Mouse (Mus musculus): ENCODE data around the gene Ttc7. TPM values are rescaled to one million over a fixed set of nuclear protein-coding genes. Genes with fewer than 3 reads are reported as not detected.

Gene Ttc7
- polyA plus RNA-seq, 1 experiment from 2014 or later = 4.6 TPM

DNA sequence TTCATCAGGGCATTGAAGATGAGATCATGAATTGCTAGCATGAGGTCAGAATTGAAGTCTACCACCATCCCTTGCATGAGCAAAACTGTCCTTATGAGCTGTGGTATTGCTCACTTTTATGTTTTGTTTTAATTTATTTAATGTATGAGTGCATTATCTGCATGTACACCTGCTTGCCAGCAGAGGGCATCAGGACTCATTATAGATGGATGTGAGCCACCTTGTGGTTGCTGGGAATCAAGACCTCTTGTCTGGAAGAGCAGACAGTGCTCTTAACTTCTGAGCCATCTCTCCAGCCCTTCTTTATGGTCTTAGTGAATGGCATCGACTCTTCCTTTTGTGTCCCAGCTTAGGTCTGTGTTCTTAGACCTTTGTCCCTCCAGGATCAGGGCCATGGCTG, 39.0 kb downstream of the Ttc7 start:
- 87% methylated on average over 1 of the region's 1 CpGs for WGBS
- no peak for ATAC-seq (ENCODE audit: low FRiP score, low read depth)
- no peak overlapping the region for H3K27ac ChIP-seq (replicated peaks)
- peaks cover 6% of the 10 kb centered on the region; the same call in 1 of the 2 replicates for H3K9me3 ChIP-seq
- no peak overlapping the region for H3K9ac ChIP-seq (replicated peaks)
- no peaks in the 10 kb centered on the region for H3K36me3 ChIP-seq
- peaks cover 7% of the 10 kb centered on the region for H3K4me1 ChIP-seq
- H3K4me2 ChIP-seq (replicated peaks) = no peak overlapping the region
- 0 out of 2 replicates have a peak, but pooled peaks cover 7% of the 10 kb centered on the region for H3K27me3 ChIP-seq
- no peak overlapping the region for H3K4me3 ChIP-seq

GRCm38 (mm10) chr17:87323215-87323614, 40.5 kb downstream of the Ttc7 start:
- H3K36me3 ChIP-seq = no peaks in the 10 kb centered on the region
- no peak for ATAC-seq (ENCODE audit: low FRiP score, low read depth)
- peaks cover 6% of the 10 kb centered on the region; the same call in 1 of the 2 replicates for H3K9me3 ChIP-seq
- H3K4me2 ChIP-seq (replicated peaks) = no peak overlapping the region
- 89% methylated on average over 9 of the region's 9 CpGs for WGBS
- H3K27ac ChIP-seq (replicated peaks) = no peak overlapping the region
- 0 out of 2 replicates have a peak, but pooled peaks cover 7% of the 10 kb centered on the region for H3K27me3 ChIP-seq
- H3K4me3 ChIP-seq = no peak overlapping the region
- H3K9ac ChIP-seq (replicated peaks) = no peak overlapping the region
- peaks cover 18% of the 10 kb centered on the region for H3K4me1 ChIP-seq

DNA sequence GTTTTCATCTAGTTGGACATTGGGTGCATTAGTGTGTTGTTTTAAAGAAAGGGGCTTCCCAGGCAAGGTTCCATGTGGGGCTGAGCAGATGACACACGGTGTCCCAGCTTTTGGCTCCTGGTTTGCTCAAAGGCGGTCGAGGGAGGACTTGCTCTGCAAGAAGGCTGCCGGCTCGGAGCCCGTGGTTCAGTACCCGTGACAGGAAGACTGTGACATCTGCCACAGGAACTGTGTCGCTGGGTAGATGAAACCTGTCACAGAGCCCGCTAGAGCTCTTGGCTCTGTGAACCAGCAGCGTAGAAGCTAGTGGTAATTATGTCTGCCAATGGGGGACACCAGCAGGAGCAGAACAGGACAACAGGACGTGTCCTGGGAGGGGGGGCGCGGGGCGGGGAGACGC, 42.8 kb downstream of the Ttc7 start:
- Histone ChIP-seq H3K4me1 (peaks cover 24% of the 10 kb centered on the region), H3K9me3 (peaks cover 6% of the 10 kb centered on the region; the same call in 1 of the 2 replicates), H3K4me2 (replicated peaks) (no peak overlapping the region), H3K4me3 (no peak overlapping the region), H3K27ac (replicated peaks) (no peak overlapping the region), H3K9ac (replicated peaks) (no peak overlapping the region), H3K36me3 (no peaks in the 10 kb centered on the region), H3K27me3 (peaks cover 26% of the 10 kb centered on the region)
- 82% methylated on average over 15 of the region's 15 CpGs for WGBS
- no peak for ATAC-seq (ENCODE audit: low FRiP score, low read depth)

DNA sequence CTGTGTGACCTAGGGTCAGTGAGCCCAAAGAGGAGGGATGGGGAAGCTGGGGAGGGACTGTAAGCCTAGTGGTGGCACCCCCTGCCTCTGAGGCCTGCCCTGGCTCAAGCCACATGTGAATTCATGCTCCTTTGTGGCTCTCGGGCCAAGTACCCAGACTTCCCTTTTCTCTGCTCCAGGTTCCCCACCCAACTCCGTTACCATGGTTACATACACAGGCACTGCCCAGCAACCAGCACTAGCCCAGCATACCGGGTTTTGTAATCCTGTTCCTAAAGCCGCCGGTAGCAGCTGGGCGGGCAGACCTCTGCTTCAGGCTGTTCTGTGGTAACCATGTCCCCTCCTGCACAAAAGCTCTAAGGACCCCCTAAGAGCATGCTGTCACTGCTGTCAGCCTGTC, 44.3 kb downstream of the Ttc7 start:
- no peaks in the 10 kb centered on the region for H3K36me3 ChIP-seq
- peak; percentile 68 for ATAC-seq (ENCODE audit: low FRiP score, low read depth)
- H3K4me2 ChIP-seq (replicated peaks) = no peak overlapping the region
- peaks cover 2% of the 10 kb centered on the region; the same call in 1 of the 2 replicates for H3K9me3 ChIP-seq
- peak overlapping the region; percentile 31 for H3K27ac ChIP-seq (replicated peaks)
- peaks cover 39% of the 10 kb centered on the region for H3K4me1 ChIP-seq
- H3K4me3 ChIP-seq = no peak overlapping the region
- 12% methylated on average over 6 of the region's 6 CpGs for WGBS
- H3K9ac ChIP-seq (replicated peaks) = no peak overlapping the region
- H3K27me3 ChIP-seq = peaks cover 27% of the 10 kb centered on the region

- no peak overlapping the region for H3K9ac ChIP-seq (replicated peaks)
- H3K4me1 ChIP-seq = peaks cover 45% of the 10 kb centered on the region
- no peak overlapping the region for H3K4me3 ChIP-seq
- H3K4me2 ChIP-seq (replicated peaks) = no peak overlapping the region
- H3K36me3 ChIP-seq = no peaks in the 10 kb centered on the region
- 72% methylated on average over 8 of the region's 8 CpGs for WGBS
- H3K27ac ChIP-seq (replicated peaks) = peak overlapping the region; percentile 31
- no peaks in the 10 kb centered on the region for H3K9me3 ChIP-seq
- peaks cover 27% of the 10 kb centered on the region for H3K27me3 ChIP-seq
- no peak for ATAC-seq (ENCODE audit: low FRiP score, low read depth)
These were observed 45.0 kb downstream of the Ttc7 start for GRCm38 (mm10) chr17:87327645-87328044.

DNA sequence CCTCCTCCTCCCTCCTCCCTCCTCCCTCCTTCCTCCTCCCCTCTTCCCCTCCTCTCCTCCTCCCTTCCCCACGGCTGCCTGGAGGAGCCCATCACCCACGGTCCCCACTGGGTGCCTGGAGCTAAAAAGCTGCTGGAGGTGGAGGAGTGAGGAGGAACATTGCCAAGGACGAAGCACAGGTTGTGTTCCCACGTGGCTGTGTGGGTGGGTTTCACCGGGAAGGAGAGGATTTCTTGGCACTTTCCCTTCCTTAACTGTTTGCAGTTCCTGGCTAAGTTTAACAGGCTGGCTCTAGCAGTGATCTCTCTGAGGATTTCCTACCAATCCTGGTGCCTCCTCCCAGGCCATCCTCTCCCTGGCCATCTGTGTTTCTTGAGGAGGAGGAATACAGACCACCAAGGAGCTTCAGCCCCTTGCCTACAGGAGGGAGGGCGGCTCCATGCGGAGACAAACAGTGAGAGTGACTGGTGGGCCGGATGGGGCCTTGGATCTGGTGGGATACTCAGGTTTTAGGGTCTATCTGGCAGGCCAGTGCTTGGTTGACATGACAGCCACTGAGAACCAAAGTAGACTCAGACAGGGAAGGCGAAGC, 45.6 kb downstream of the Ttc7 start:
- WGBS = 68% methylated on average over 7 of the region's 9 CpGs
- Histone ChIP-seq H3K36me3 (no peaks in the 10 kb centered on the region), H3K4me3 (no peak overlapping the region), H3K9me3 (no peaks in the 10 kb centered on the region), H3K9ac (replicated peaks) (no peak overlapping the region), H3K4me1 (peaks cover 49% of the 10 kb centered on the region), H3K4me2 (replicated peaks) (no peak overlapping the region), H3K27ac (replicated peaks) (no peak overlapping the region), H3K27me3 (peaks cover 27% of the 10 kb centered on the region)
- no peak for ATAC-seq (ENCODE audit: low FRiP score, low read depth)

GRCm38 (mm10) chr17:87329144-87329700, 46.5 kb downstream of the Ttc7 start:
- Histone ChIP-seq H3K9me3 (no peaks in the 10 kb centered on the region), H3K4me2 (replicated peaks) (no peak overlapping the region), H3K4me1 (peaks cover 49% of the 10 kb centered on the region), H3K27me3 (peaks cover 27% of the 10 kb centered on the region), H3K36me3 (no peaks in the 10 kb centered on the region), H3K9ac (replicated peaks) (no peak overlapping the region), H3K27ac (replicated peaks) (no peak overlapping the region), H3K4me3 (no peak overlapping the region)
- ATAC-seq (ENCODE audit: low FRiP score, low read depth) = no peak
- WGBS = 85% methylated on average over 18 of the region's 18 CpGs

DNA sequence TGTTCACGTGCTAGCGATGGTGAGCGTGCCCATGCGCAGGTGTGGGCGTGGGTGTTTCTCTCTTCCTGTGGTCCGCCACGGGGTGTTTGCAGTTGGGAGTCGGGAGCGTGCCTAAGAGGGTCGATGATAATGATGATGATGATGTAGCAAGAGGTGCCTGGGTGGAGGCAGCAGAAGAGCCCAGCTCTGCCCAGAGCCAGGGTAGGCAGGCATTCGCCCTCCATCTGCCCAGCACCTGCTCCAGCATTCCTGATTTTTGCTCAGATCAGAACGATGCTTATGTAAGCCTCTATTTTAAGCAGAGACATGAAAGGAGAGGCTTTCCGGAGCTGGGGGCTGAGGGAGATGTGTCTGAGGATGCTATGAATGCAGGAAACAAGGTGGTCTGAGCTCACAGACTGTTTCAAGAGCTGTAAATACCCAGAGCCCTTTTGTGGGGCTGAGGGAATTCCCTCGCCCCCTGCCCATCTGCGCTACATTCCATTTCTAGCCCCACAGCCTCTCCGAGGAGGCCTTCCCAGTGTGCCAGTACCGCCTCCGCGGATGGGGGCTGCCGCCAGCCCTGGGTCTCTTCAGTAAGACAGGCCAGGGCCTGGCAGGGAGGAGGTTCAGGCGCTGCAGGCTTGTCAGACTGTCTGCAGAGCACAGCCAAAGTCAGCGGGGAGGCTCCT, 47.7 kb downstream of the Ttc7 start:
- H3K4me3 ChIP-seq = no peak overlapping the region
- ATAC-seq (ENCODE audit: low FRiP score, low read depth) = peak; percentile 50
- H3K4me2 ChIP-seq (replicated peaks) = peak overlapping the region; percentile 41
- no peaks in the 10 kb centered on the region for H3K9me3 ChIP-seq
- 30% methylated on average over 22 of the region's 22 CpGs for WGBS
- peaks cover 49% of the 10 kb centered on the region for H3K4me1 ChIP-seq
- H3K9ac ChIP-seq (replicated peaks) = no peak overlapping the region; the same call in 1 of the 2 replicates
- peaks cover 27% of the 10 kb centered on the region for H3K27me3 ChIP-seq
- peak overlapping the region; percentile 75 for H3K27ac ChIP-seq (replicated peaks)
- H3K36me3 ChIP-seq = no peaks in the 10 kb centered on the region

GRCm38 (mm10) chr17:87330921-87331291, 48.2 kb downstream of the Ttc7 start:
- Histone ChIP-seq H3K9ac (replicated peaks) (no peak overlapping the region; the same call in 1 of the 2 replicates), H3K4me2 (replicated peaks) (peak overlapping the region; percentile 41), H3K9me3 (no peaks in the 10 kb centered on the region), H3K4me1 (peaks cover 49% of the 10 kb centered on the region), H3K27ac (replicated peaks) (peak overlapping the region; percentile 75), H3K36me3 (no peaks in the 10 kb centered on the region), H3K27me3 (peaks cover 27% of the 10 kb centered on the region), H3K4me3 (no peak overlapping the region)
- peak; percentile 51 for ATAC-seq (ENCODE audit: low FRiP score, low read depth)
- WGBS = under 1% methylated on average over 11 of the region's 11 CpGs

DNA sequence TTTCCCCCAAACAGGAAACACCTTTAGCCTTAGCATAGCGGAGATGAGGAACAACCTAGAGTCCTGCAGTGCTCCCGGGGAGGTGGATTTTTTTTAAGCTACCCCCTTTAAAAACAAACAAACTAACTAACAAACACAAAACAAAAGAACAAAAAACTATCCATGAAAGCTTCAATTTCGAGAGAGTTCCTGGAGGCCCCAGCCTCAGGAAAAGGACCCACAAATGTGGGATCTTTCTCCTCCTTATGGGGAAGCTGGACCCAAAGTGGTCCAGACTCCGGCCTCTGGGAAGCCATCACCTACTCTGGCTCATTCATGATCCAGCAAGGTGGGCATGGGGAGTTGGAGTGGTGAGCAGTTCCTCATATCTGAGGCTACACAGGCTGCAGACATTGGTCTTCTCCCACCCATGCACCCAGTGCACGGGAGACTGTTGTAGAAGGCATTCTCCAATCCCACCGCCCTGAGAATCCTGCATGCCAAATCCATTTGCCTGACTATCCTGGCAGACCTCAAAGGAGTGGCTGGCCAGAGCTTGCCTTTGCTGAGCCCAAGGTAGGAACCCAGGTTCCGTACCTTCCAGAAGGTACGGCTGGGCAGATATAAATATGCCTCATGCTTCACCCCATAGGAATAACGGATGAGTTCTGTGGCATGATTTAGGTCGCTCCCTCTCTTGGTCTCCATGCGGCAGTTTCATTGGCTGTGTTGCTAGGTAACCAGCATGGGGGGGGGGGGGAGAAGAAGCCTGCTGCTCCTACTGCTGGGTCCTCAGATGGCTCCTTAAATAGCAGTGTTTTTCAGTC, 48.9 kb downstream of the Ttc7 start:
- Histone ChIP-seq H3K36me3 (no peaks in the 10 kb centered on the region), H3K27ac (replicated peaks) (peak overlapping the region; percentile 54), H3K9me3 (no peaks in the 10 kb centered on the region), H3K4me3 (no peak overlapping the region), H3K27me3 (peaks cover 23% of the 10 kb centered on the region), H3K4me2 (replicated peaks) (peak overlapping the region; percentile 41), H3K9ac (replicated peaks) (no peak overlapping the region), H3K4me1 (peaks cover 43% of the 10 kb centered on the region)
- WGBS = 32% methylated on average over 11 of the region's 11 CpGs
- ATAC-seq (ENCODE audit: low FRiP score, low read depth) = peak; percentile 32; the same call in 1 of the 2 replicates

GRCm38 (mm10) chr17:87332142-87332815, 49.6 kb downstream of the Ttc7 start:
- 63% methylated on average over 9 of the region's 9 CpGs for WGBS

More at GRCm38 (mm10) chr17:87332142-87332815, 49.6 kb downstream of the Ttc7 start:
- no peak overlapping the region; the same call in 1 of the 2 replicates for H3K27ac ChIP-seq (replicated peaks)
- peaks cover 35% of the 10 kb centered on the region for H3K4me1 ChIP-seq
- H3K4me2 ChIP-seq (replicated peaks) = peak overlapping the region; percentile 41; the same call in 1 of the 2 replicates
- H3K27me3 ChIP-seq = peaks cover 23% of the 10 kb centered on the region
- no peaks in the 10 kb centered on the region for H3K9me3 ChIP-seq
- no peak overlapping the region for H3K9ac ChIP-seq (replicated peaks)
- H3K36me3 ChIP-seq = no peaks in the 10 kb centered on the region
- ATAC-seq (ENCODE audit: low FRiP score, low read depth) = no peak
- H3K4me3 ChIP-seq = no peak overlapping the region
